Mouse (Mus musculus): ENCODE measurements around the gene Egfl8.

The Egfl8 gene

DNA sequence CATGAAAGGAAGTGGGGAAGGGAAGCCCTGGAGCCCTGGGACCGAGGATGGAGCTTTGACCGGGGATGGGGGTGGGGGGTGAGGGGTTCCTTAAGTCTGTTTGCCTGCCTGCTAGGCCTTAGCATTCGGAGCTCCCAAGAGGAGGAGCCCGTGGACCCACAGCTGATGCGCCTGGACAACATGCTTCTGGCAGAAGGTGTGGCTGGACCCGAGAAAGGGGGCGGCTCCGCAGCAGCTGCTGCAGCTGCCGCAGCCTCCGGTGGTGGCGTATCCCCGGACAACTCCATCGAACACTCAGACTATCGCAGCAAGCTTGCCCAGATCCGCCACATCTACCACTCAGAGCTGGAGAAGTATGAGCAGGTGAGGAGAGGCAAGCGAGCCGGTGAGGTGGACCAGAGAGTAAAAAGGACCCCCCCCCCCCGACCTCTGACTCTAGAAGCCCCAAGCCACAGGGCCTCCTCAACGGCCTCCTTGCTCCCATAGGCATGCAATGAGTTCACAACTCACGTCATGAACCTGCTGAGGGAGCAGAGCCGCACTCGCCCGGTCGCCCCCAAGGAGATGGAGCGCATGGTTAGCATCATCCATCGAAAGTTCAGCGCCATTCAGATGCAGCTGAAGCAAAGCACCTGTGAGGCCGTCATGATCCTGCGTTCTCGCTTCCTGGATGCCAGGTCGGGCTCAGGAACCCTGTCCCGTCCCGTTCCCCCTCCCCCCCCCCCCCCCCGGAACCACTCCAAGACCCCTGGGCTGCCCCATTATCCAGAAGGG, 21.8 kb downstream of the Egfl8 start:
- DNase-seq = peak; percentile 29

DNA sequence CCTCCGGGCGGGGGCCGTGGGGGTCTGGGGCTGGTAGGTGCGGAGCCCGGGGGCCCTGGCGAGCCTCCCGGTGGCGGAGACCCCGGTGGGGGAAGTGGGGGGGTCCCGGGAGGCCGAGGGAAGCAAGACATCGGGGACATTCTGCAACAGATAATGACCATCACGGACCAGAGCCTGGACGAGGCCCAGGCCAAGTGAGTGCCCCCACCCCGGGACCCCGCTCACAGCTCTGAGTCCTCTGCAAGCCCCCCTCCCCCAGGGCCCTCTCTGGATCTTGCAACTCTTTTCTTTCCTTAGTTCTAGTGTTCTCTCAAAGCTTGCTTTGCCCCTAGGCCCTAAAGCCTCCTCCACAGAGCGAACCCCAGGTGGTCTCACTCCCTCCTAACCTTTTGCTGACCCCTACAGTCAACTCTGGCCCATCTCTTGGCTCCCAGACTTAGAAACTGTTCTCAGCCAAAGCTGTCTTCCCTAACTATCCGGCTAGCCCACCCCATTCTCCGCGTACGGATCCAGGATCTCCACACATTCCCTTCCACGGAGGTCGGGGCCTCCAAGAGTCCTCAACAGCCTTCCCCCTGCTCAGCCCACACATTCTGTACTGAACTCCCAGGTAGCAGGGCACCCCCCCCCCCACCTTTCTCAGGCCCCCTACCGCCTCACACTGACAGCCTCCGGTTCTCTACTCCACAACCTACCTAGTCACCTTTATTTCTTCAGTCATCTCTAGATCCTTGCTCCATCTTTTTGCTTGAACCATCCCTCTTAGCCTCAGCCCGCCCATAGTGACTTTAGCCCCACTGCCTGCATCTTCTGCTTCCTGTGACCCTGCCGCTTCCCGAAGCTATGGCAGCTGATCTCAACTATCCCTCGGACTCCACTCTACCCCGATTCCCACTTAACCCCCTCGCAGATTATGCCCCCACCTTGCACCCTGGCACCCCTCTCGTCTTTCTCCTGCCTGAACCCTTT, 22.9 kb downstream of the Egfl8 start:
- DNase-seq = peak; percentile 59

DNA sequence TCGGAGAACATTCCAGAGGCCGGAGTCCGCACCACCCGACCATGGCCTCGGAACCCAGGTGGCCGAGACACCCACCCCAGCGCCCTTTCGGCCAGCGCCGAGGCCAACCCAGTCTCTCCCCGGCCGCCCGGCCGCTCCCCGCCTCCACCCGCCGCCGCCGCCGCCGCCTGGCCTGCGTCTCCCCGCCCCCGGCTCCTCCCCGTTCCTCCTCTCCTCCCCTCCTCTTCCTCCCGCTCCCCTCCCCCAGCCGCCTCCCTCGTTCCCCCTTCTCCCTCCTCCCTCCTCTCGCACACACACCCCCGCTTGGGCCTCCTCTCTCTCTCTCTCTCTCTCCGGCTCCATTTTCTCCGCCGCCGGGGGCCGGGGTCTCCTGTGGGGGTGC, 23.8 kb downstream of the Egfl8 start:
- peak; percentile 82 for DNase-seq

DNA sequence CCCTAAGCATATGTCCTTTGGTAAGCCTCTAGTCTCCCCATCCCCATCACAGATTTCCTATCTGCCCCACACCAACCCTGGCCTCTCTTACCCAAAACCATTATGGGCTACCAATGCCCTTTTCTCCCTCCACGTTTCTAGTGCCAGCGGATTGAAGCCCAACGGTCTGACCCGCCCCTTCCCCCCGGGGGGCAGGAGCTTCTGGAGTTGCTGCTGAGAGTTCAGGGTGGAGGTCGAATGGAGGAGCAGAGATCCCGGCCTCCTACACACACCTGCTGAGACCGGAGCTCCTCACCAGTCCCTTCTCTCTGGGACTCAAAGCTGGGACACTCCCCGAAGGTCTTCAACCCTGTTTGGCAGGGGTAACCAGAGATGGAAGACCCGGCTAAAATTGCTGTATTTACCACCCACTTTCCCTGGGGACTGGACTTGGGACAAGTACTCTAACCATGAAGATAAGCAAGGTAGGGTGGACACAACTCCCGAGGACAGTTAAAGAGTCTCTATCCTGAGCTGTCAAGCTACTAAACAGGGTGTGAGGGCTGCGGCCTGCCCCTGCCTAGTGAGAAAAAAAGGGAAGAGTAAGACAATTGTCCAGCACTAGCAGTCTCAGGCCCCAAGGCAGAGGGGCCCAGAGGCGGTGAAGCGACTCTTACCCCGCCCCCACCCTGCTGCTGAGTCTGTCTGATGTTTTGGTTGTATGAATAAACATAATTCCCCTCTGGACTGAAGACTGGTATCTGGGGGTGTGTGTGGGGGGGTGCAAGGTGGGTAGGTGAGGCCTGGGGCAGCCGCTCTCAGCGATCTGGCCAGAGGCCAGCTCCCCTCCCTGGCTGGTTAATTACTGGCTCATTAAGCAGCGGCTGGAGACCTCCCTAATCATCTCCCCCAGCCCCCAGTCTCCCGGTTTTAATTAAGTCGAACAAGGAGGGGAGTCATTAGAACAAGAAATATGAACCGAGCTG, 24.5 kb downstream of the Egfl8 start, which contains the start of gene Pbx2:
TSS of gene Pbx2 (plus strand) at position 238 of the 965 bp plus-strand sequence.
- DNase-seq = peak; percentile 34

DNA sequence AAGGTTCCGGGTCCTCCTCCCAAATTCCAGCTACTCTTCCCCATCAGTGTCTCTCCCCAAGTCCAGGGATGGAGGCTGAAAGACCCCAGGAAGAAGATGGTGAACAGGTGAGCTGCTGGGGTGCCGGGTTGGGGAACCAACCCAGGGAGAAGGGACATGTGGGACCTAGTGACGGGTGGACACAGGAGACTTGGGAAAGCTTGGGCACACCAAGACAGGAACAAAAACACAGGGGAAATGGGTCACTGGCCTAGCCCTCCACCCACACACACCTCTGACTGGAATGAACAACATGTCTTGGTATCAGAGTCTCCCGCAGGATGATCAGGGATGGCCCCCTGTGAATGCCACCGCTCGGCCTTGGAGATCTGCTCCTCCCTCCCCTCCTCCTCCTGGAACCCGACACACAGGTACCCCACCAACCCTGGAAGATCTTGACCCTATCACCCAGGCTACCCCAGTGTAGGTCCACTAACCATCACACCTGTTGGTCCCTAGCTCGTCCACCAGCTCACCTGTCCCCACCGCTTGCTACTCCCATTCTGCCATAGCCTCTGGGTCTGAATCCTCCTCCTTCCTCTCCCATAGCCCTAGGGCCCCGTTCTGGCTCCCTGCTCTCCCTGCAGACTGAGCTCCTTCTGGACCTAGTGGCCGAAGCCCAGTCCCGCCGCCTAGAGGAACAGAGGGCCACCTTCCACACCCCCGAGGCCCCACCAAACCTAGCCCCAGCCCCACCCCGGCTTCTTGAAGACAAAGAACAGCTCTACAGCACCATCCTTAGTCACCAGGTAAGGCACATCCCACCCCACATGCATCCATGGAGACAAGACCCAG, 25.4 kb downstream of the Egfl8 start:
- DNase-seq = peak; percentile 41

DNA sequence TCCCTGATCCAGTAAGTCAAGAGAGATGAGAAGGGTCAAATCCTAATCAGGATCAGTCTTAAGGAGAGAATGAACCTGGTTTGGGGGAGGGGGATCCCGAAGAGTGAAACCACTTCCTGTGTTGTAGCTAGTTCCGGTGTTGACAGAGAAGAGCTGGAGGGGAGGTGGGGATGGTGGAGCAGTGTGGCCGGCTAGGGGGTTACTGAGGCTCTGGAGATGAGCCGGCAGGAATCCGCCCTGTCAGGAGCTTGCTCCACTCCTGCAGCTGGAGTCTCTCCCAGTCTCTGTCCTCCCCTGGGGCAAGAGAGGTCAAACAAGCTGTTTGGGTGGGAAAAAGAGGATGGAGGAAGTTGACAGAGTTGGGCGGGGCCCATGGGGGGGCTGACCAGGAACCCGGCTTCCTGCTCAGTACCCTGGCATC, 26.1 kb downstream of the Egfl8 start, which contains the start of gene Gpsm3:
TSS of gene Gpsm3 (plus strand) at position 126 of the 421 bp plus-strand sequence.
- peak; percentile 33 for DNase-seq

DNA sequence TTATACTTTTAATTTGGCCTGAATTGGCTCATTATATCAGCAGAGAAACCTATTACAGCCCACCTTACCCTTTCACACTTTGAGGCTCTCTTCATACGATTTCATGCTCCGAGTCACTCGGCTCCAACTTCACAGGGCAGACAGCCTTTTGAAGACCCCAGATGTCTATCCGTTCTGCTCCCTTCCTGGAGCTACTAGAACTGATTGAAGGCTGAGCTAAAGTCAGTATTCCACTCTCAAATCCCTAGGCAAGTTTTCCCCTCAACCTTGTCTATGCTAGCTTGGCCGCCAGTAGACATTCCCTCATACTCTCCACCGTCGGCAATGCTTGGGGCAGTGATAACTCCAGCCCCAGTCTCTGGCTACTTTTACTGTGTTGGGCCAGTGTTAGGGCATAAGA, 26.6 kb downstream of the Egfl8 start:
- DNase-seq = peak; percentile 11

DNA sequence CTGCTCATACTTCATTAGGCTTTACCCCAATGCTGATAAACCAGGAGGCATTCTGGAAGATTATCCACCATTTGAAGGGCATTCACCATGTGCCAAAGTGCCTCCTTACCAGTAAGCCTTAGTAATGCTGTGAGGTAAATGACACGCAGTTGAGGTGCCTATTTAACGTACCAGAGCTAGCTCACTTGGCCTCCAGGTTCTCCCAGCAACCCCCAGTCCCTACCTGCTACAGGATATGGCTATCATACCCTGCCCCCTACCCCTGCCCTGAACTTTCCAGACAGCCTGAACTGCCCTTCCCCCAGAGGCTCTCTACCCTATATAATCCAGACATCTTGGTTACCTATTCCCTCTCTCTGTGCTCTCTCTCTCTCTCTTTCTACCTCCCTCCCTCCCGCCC, 27.0 kb downstream of the Egfl8 start:
- DNase-seq = peak; percentile 19

DNA sequence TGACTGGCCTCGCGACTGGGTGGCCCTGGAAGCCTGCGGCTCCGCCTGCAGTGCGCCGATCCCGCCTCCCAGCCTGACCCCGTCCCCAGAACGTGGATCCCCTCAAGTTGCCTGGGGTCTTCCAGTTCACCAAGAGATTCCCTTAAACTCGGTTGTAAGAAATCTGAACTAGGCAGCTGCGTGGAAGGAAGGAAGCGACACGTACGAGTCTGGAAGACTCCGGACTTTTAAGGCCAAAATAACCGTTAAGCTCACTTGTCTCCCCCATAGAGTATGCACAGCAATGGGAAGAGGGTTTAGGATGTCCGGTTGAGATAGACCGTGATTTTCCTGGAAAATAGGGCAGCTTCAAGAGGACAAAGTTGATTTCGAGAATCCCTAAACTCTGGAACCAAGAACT, 28.0 kb downstream of the Egfl8 start:
- DNase-seq = no peak

DNA sequence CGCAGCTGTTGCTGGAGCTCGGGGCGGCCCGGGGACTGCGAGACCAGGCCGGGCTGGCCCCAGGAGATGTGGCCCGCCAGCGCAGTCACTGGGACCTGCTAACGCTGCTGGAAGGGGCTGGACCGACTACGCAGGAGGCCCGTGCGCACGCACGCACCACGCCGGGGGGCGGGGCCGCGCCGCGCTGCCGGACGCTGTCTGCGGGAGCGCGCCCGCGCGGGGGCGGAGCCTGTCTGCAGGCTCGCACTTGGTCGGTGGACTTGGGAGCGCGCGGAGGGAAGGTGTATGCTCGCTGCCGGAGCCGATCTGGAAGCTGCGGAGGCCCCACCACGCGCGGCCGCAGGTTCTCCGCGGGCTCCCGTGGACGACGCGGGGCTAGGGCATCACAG, 28.4 kb downstream of the Egfl8 start:
- peak; percentile 98 for DNase-seq

DNA sequence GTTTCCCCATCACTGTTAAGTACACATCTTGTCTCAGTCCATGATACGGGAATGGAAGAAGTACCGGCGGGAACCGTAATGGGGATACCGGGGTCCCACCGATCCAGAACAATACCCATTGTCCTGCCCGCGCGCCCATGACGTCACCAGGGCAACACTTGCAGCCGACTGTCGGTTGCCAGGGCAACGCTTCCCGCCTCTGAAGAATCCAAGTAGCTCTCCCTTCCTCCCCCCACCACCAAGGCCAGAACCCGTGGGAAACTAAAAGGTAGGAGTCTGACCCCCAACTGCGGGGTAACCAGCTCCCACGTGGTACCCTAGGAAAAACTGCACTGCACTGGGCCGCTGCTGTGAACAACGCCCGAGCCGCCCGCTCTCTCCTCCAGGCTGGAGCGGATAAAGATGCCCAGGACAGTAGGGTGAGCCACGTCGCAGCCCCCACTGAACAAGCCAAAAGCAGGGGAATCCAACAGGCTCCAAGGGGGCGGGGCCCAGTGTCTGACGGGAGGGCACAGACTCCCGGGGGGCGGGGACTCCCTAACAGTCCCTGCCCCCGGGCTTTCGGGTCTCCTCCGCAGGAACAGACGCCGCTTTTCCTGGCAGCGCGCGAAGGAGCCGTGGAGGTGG, 28.9 kb downstream of the Egfl8 start:
- peak; percentile 86 for DNase-seq

DNA sequence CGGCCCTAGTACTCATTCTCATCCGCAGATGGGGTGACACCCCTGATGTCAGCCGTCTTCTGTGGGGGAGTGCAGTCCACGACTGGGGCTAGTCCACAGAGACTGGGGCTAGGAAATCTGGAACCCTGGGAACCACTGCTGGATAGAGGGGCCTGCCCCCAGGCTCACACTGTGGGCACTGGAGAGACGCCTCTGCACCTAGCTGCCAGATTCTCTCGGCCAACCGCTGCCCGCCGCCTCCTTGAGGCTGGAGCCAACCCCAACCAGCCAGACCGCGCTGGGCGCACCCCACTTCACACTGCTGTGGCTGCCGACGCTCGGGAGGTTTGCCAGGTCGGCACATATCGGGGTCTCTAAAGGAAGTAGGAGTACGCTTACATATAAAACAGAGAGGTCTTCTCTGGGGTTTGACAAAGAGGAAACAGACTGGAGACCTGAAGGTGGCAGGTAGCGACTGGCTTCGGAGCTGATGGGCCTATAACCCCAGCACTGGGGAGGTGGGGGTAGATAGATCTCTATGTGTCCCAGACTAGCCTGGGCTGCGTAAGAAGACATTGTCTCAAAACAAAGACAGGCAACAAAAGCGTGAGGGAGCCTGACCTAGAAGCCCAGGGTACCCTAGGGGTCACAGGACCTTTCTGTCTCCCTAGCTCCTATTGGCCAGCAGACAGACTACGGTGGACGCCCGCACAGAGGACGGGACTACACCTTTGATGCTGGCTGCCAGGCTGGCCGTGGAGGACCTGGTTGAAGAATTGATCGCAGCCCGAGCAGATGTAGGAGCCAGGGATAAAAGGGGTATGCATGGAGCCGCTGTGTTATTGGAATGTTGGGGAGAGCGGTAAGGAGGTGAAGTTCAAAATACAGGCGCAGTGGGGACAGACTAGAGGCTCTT, 29.6 kb downstream of the Egfl8 start:
- DNase-seq = no peak

DNA sequence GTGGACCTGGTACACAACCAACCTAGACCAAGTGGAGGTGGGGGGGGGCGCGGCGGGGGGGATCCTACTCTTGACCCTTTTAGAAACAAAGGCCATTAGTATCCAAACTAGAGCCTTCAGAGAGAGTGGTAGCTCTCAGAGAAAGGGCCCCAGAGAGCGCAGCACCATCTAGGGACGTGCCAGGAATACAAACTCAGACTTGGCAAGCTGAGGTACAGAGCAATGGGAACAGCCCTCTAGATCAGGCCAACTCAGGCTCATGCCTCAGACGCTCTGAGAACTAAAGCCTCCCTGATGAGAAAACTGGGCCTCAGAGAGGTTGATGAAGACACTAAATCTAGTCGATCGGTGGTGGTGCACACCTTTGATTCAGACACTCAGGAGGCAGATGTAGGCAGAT, 30.6 kb downstream of the Egfl8 start:
- peak; percentile 18 for DNase-seq

DNA sequence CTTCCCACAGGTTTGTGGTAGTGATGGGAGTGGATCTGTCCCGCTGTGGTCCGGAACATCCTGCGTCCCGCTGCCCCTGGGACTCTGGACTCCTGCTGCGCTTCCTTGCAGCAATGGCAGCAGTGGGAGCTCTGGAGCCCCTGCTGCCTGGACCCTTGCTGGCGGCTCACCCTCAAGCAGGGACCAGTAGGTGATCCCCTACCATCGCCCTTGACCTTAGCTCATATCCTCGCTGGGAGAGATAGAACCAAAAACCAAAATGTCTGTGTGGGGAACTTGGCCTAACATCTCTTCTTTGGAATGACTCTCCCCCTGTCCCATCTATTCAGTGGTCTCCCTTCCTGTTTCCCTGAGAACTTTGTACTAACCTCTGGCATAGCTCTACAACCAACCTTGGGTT, 32.0 kb downstream of the Egfl8 start:
- DNase-seq = no peak

DNA sequence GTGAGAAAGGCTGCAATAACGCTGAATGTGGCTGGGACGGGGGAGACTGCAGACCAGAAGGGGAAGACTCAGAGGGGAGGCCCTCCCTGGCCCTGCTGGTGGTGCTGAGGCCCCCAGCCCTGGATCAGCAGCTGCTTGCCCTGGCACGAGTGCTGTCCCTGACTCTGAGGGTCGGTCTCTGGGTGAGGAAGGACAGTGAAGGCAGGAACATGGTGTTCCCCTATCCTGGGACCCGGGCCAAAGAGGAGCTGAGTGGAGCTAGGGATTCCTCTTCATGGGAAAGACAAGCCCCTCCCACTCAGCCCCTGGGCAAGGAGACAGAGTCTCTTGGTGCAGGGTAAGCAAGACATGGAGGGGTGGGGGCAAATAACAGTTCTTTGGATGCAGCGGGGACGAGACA, 32.4 kb downstream of the Egfl8 start:
- peak; percentile 27 for DNase-seq

DNA sequence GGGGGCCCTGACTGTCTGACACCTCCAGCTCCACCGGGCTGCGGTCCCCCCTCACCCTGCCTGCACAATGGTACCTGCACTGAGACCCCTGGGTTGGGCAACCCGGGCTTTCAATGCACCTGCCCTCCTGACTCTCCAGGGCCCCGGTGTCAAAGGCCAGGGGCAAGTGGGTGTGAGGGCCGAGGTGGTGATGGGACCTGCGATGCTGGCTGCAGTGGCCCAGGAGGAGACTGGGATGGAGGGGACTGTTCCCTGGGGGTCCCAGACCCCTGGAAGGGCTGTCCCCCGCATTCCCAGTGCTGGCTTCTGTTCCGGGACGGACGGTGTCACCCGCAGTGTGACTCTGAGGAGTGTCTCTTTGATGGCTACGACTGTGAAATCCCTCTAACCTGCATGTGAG, 33.2 kb downstream of the Egfl8 start:
- no peak for DNase-seq

DNA sequence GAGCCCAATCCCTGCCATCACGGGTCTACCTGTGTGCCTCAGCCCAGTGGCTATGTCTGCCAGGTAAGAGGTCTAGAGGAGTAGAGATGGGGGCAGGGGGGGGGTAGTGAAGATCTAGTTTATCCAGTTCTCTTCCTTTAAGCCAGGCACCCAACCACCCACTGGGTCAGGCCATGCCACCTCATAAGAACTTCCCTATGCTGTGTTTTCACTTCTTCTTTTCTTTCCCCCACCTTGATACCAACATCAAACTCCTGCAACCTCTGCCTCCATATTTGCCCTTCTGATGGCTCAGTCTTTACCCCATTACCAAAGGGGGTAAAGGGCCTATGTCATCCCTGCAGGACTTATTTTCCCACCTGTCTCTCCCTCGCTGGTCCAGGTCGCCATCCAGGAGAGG, 37.7 kb downstream of the Egfl8 start:
- DNase-seq = no peak

DNA sequence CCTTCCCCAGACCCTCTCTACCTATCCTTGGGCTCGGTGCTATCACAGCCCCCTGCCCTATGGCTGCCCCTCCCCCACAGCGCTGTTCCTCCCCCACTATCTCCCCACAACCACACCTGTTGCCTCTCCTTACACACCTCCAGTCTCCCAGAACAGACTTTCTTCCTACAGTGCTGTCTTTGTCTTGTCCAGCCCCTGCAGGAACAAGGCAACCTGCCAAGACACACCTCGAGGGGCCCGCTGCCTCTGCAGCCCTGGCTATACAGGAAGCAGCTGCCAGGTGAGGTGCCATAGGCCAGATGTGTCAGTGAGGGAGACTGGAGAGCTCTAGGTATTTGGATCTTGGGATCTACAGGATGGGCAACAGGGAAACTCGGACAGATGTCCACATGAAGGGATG, 39.2 kb downstream of the Egfl8 start:
- DNase-seq = no peak

DNA sequence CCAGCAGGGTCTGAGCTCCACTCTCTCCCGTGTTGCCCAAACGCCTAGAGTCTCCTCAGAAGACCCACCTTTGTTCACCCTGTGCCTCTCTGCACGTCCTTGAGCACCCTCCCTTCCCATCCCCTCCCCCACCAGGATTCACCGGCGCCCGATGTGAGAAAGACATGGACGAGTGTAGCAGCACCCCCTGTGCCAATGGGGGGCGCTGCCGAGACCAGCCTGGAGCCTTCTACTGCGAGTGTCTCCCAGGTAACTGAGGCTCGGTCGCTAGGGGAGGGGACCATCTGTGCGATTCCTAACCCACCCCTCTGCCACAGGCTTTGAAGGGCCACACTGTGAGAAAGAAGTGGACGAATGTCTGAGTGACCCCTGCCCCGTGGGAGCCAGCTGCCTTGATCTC, 43.4 kb downstream of the Egfl8 start:
- DNase-seq = no peak

DNA sequence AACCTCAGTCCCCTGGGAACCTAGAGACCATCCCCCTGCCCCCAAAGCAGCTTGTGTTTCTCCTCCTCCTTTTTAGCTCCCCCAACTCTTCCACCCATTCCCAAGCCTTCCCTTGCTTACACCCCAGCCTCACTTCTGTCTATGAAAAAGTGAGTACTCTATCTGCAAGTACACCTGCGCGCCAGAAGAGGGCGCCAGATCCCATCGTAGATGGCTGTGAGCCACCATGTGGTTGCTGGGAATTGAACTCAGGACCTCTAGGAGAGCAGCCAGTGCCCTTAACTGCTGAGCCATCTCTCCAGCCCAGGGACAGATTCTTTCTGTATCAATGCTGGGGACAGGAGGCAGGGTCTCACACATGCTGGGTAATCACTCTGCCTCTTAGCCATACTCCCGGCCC, 43.9 kb downstream of the Egfl8 start:
- DNase-seq = no peak
